Mouse (Mus musculus) forebrain, embryonic 12.5 days (tissue): ENCODE results near the gene Nfil3. TPM values are rescaled to one million over a fixed set of nuclear protein-coding genes. Genes with fewer than 3 reads are reported as not detected.

ENCODE experiments used
- ATAC-seq: fragments of 200-750 bp; cut with Nextera tagmentation; 2 replicates; pipeline ENCODE4 v1.8.0; 2017; ENCODE audit warnings: moderate TSS enrichment; ENCODE audit not compliant: low FRiP score
- H3K27ac ChIP-seq: fragments of 300-500 bp; sonication (generic); 2 replicates; pipeline ENCODE4 v1.5.1; 2016; ENCODE audit warnings: mild to moderate bottlenecking
- H3K27me3 ChIP-seq: fragments of 300-500 bp; sonication (generic); 2 replicates; pipeline ENCODE4 v1.6.1; 2016; ENCODE audit warnings: mild to moderate bottlenecking
- H3K36me3 ChIP-seq: fragments of 300-500 bp; sonication (generic); replicated peaks from 2 replicates; pipeline ENCODE4 v1.6.1; 2016; ENCODE audit warnings: mild to moderate bottlenecking
- H3K4me1 ChIP-seq: fragments of 300-500 bp; sonication (generic); 2 replicates; pipeline ENCODE4 v1.6.1; 2016
- H3K4me2 ChIP-seq: fragments of 300-500 bp; sonication (generic); 2 replicates; pipeline ENCODE4 v1.6.1; 2016; ENCODE audit warnings: mild to moderate bottlenecking, moderate library complexity
- H3K4me3 ChIP-seq: fragments of 300-500 bp; sonication (generic); replicated peaks from 2 replicates; pipeline ENCODE4 v1.5.1; 2016; ENCODE audit warnings: mild to moderate bottlenecking
- H3K9ac ChIP-seq: fragments of 300-500 bp; sonication (generic); 2 replicates; pipeline ENCODE4 v1.6.1; 2016; ENCODE audit warnings: mild to moderate bottlenecking
- H3K9me3 ChIP-seq: fragments of 300-500 bp; sonication (generic); 2 replicates; pipeline ENCODE4 v1.6.1; 2016
- WGBS: fragments of 180-500 bp; shearing (Covaris S2); methylation state at CpG from one replicate; pipeline ENCODE4 v1.1.7; 2016; 5-methylcytosine and 5-hydroxymethylcytosine counted together
- polyA plus RNA-seq: library from polyadenylated mRNA; unstranded; fragments of >200 nt; fragmentation: Nextera tagmentation; extraction: Ambion mirVana; gene quantifications from 2 replicates; pipeline ENCODE4 v1.2.1, GENCODE M21; 2016

Nfil3 gene
- polyA plus RNA-seq, 1 experiment from 2014 or later, result 28.8 TPM

- Histone ChIP-seq H3K36me3 (no peaks in the 10 kb centered on the region), H3K4me2 (peak overlapping the region; percentile 84), H3K27me3 (peaks cover 36% of the 10 kb centered on the region), H3K27ac (peak overlapping the region; percentile 89), H3K4me3 (peak overlapping the region; percentile 82), H3K9ac (peak overlapping the region; percentile 82), H3K4me1 (peaks cover 47% of the 10 kb centered on the region), H3K9me3 (no peaks in the 10 kb centered on the region)
- ATAC-seq, result peak; percentile 66
- WGBS, result under 1% methylated on average over 75 of the region's 77 CpGs
Observed at GRCm38 (mm10) chr13:52980211-52980950, 492 bp downstream of the Nfil3 start.

GRCm38 (mm10) chr13:52979331-52980051 lies 1.4 kb downstream of the Nfil3 start:
- Histone ChIP-seq H3K4me1 (peaks cover 48% of the 10 kb centered on the region), H3K27ac (peak overlapping the region; percentile 89), H3K36me3 (no peaks in the 10 kb centered on the region), H3K9ac (peak overlapping the region; percentile 82), H3K9me3 (no peaks in the 10 kb centered on the region), H3K4me2 (peak overlapping the region; percentile 84), H3K27me3 (peaks cover 44% of the 10 kb centered on the region), H3K4me3 (peak overlapping the region; percentile 82)
- no peak for ATAC-seq
- WGBS, result under 1% methylated on average over 22 of the region's 22 CpGs

DNA sequence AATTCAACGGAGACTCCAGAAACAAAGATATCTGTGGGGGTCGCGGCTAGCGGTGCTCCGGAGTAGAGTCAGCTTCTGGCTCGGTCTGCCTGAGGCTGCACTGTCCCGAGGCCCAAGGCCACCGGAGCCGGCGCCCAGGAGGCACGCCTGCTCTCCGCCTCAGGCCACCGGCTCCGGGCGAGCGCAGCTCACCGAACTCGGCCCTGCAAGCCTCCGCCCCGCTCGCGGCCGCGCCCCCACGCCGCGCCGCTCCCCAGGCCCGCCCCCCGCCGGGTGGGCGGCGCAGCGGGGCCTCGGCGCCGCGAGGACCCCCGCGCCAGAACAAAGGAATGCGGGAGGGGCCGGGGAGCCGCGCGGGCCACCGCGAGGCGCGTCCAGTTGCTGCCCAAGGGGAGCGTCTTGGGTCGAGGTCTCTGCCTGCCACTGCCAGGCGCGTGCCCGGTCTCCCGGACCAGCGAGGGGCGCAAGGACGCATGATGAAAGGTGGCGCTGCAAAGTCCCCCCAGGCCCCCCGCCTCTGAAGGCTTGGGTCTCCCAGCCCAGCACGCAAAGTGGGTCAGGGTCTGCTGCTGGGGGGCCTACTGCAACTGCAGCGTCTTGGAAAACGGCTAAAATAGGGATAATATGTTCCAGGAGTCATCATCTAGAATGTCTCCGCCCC lies 2.4 kb downstream of the Nfil3 start:
- H3K27me3 ChIP-seq, result peaks cover 49% of the 10 kb centered on the region
- WGBS, result 2% methylated on average over 52 of the region's 64 CpGs
- ATAC-seq, result peak; percentile 21; the same call in 1 of the 2 replicates
- H3K4me3 ChIP-seq, result peak overlapping the region; percentile 60
- H3K36me3 ChIP-seq, result no peaks in the 10 kb centered on the region
- peak overlapping the region; percentile 99 for H3K4me2 ChIP-seq
- peak overlapping the region; percentile 85 for H3K9ac ChIP-seq
- peaks cover 48% of the 10 kb centered on the region for H3K4me1 ChIP-seq
- peak overlapping the region; percentile 83 for H3K27ac ChIP-seq
- H3K9me3 ChIP-seq, result no peaks in the 10 kb centered on the region

DNA sequence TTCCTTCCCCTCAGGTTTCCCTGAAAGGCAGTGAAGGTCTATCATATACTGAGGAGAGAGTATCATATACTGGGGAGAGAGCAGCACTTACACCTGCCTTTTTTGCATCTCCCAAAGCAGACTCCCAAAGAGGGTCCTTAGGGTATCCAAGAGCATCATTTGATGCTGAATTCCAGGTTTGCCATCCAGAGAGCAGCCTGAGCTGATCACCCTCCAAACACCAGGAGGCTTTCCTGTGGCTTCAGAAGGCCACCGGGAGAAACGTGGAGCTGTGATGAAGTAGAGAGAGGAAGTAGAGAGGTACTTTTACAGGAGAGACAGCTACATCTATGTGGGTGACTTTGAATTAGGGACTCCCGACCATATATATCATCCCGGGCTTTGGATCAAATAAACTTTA lies 3.1 kb downstream of the Nfil3 start:
- peaks cover 47% of the 10 kb centered on the region for H3K27me3 ChIP-seq
- H3K4me1 ChIP-seq, result peaks cover 48% of the 10 kb centered on the region
- 33% methylated on average over 4 of the region's 4 CpGs for WGBS
- H3K4me3 ChIP-seq, result peak overlapping the region; percentile 60
- no peak for ATAC-seq
- no peaks in the 10 kb centered on the region for H3K9me3 ChIP-seq
- H3K4me2 ChIP-seq, result peak overlapping the region; percentile 99
- H3K36me3 ChIP-seq, result no peaks in the 10 kb centered on the region
- no peak overlapping the region for H3K27ac ChIP-seq
- H3K9ac ChIP-seq, result no peak overlapping the region

GRCm38 (mm10) chr13:52977221-52977609 lies 3.7 kb downstream of the Nfil3 start:
- Histone ChIP-seq H3K27me3 (peaks cover 46% of the 10 kb centered on the region), H3K4me2 (peak overlapping the region; percentile 99), H3K4me1 (peaks cover 47% of the 10 kb centered on the region), H3K4me3 (0 out of 2 replicates have a peak overlapping the region, but pooled peaks have one; percentile 2), H3K9me3 (no peaks in the 10 kb centered on the region), H3K36me3 (no peaks in the 10 kb centered on the region), H3K27ac (no peak overlapping the region), H3K9ac (no peak overlapping the region)
- 64% methylated on average over 9 of the region's 9 CpGs for WGBS
- no peak for ATAC-seq

DNA sequence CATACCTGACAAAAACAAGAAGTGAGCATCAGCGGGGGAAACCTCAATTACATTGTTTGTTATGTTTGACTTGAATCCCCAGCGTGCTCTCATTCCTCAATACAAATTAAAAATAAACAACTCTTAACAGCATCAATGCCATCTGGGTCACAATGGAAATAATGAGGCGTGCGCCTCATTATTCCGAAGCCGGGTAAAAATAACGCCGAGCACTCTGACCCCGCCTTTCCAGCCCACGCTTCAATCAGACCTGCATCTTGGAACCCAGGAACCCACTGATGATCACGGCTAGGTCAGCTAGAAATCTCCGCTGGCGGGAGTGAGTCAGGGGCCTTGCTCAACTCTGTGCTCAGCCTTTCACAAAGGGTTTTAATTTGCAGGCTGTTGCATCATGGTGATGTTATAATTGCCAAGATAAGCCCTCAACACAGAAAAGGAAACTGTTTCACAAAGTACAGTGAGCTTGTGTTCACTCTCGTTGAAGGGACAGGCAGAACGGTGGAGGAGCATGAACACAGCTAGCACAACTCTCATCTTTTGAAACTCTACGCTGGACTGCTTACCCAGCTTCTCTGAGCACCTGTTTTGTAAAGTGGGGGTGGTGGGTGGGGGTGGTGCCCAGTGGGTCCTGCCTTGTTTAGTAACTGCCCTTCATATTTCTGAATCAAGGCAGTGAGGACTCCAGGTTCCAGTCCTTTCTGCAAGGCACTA lies 4.2 kb downstream of the Nfil3 start:
- peaks cover 41% of the 10 kb centered on the region for H3K4me1 ChIP-seq
- no peak for ATAC-seq
- WGBS, result 9% methylated on average over 16 of the region's 16 CpGs
- peak overlapping the region; percentile 9; the same call in 1 of the 2 replicates for H3K4me3 ChIP-seq
- H3K36me3 ChIP-seq, result no peaks in the 10 kb centered on the region
- H3K9me3 ChIP-seq, result no peaks in the 10 kb centered on the region
- H3K27ac ChIP-seq, result no peak overlapping the region
- peak overlapping the region; percentile 18; the same call in 1 of the 2 replicates for H3K9ac ChIP-seq
- H3K4me2 ChIP-seq, result peak overlapping the region; percentile 41
- peaks cover 40% of the 10 kb centered on the region for H3K27me3 ChIP-seq

- ATAC-seq, result no peak
- peaks cover 36% of the 10 kb centered on the region for H3K27me3 ChIP-seq
- 10% methylated on average over 8 of the region's 8 CpGs for WGBS
- no peaks in the 10 kb centered on the region for H3K9me3 ChIP-seq
- no peak overlapping the region for H3K4me3 ChIP-seq
- H3K4me2 ChIP-seq, result peak overlapping the region; percentile 41
- peaks cover 39% of the 10 kb centered on the region for H3K4me1 ChIP-seq
- no peaks in the 10 kb centered on the region for H3K36me3 ChIP-seq
- H3K27ac ChIP-seq, result no peak overlapping the region
- no peak overlapping the region for H3K9ac ChIP-seq
Observed at GRCm38 (mm10) chr13:52976130-52976509, 4.8 kb downstream of the Nfil3 start.

- Histone ChIP-seq H3K27ac (no peak overlapping the region), H3K9ac (no peak overlapping the region), H3K36me3 (no peaks in the 10 kb centered on the region), H3K27me3 (peaks cover 36% of the 10 kb centered on the region), H3K4me3 (no peak overlapping the region), H3K4me2 (no peak overlapping the region), H3K4me1 (peaks cover 39% of the 10 kb centered on the region), H3K9me3 (no peaks in the 10 kb centered on the region)
- no peak for ATAC-seq
- WGBS, result 77% methylated on average over 3 of the region's 3 CpGs
Observed at GRCm38 (mm10) chr13:52974676-52975075, 6.2 kb downstream of the Nfil3 start.

DNA sequence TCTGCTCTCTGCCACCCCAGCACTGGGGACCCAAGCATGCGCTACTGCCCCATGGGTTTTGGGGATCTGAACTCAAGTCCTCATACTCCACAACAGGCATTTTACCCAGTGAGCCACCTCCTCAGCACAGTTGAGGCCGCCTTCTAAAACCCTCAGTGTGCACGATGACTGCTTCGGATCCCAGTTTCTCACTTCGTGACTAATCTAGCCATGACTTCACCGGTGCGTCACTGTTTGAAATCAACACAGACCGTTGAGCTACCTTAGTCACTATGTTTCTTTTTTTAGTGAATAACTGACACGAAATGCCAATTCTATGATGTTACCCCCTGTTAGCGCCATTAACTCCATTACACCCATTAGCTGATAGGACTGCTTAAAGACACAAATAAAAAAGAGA lies 7.4 kb downstream of the Nfil3 start:
- 95% methylated on average over 10 of the region's 10 CpGs for whole genome bisulfite sequencing
- no peak for ATAC-seq

DNA sequence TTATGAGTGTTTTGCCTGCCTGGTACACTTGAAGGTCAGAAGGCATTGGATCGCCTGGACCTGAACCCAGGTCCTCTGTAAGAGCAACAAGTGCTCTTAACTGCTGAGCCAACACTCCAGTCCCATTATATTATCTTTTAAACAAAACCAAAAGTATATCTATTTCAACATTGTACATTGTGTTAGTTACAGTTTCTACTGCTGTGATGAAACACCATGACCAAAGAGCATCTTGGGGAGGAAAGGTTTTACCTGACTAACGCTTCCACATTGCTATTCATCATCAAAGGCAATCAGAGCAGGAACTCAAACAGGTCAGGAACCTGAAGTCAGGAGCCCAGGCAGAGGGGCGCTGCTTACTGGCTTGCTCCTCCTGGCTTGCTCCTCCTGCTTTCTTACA lies 8.2 kb downstream of the Nfil3 start:
- ATAC-seq, result no peak
- no peak overlapping the region for H3K4me2 ChIP-seq
- no peak overlapping the region for H3K27ac ChIP-seq
- no peaks in the 10 kb centered on the region for H3K9me3 ChIP-seq
- H3K9ac ChIP-seq, result no peak overlapping the region
- H3K27me3 ChIP-seq, result peaks cover 27% of the 10 kb centered on the region
- 96% methylated on average over 3 of the region's 3 CpGs for WGBS
- H3K36me3 ChIP-seq, result peaks cover 8% of the 10 kb centered on the region
- peaks cover 24% of the 10 kb centered on the region for H3K4me1 ChIP-seq
- no peak overlapping the region for H3K4me3 ChIP-seq

More for the DNA sequence above, 7.4 kb downstream of the Nfil3 start:
- Histone ChIP-seq H3K36me3 (no peaks in the 10 kb centered on the region; the same call in 1 of the 2 replicates), H3K4me3 (no peak overlapping the region), H3K9me3 (no peaks in the 10 kb centered on the region), H3K27me3 (peaks cover 30% of the 10 kb centered on the region), H3K4me1 (peaks cover 31% of the 10 kb centered on the region), H3K4me2 (no peak overlapping the region), H3K27ac (no peak overlapping the region), H3K9ac (no peak overlapping the region)

GRCm38 (mm10) chr13:52970876-52971275 lies 10.0 kb downstream of the Nfil3 start:
- no peak for ATAC-seq
- Histone ChIP-seq H3K4me1 (peaks cover 6% of the 10 kb centered on the region), H3K27ac (no peak overlapping the region), H3K4me3 (no peak overlapping the region), H3K27me3 (peaks cover 17% of the 10 kb centered on the region), H3K9me3 (no peaks in the 10 kb centered on the region), H3K36me3 (peaks cover 24% of the 10 kb centered on the region), H3K4me2 (no peak overlapping the region), H3K9ac (no peak overlapping the region)
- WGBS, result 89% methylated on average over 6 of the region's 6 CpGs

DNA sequence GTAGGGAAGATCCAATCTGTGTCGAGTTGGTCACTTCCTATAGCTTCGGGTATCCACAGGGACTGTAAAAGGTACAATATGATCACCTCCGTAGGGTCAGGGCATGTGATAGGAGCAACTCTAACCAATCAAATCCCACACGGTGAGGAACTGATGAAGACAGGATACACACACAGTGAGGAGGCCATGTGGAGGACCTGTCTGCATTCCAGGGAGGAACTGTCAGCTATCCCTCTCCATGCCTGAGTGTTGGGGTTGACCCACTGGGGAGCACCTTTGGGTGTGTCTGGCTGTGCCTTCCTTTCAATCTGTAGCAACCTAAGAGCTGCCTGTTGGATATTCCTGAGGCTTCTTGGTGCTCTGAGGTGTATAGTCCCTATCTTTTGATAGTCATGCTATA lies 18.0 kb downstream of the Nfil3 start:
- 90% methylated on average over 4 of the region's 4 CpGs for WGBS
- H3K27me3 ChIP-seq, result no peaks in the 10 kb centered on the region

More for the DNA sequence above, 18.0 kb downstream of the Nfil3 start:
- Histone ChIP-seq H3K9me3 (no peaks in the 10 kb centered on the region), H3K4me1 (no peaks in the 10 kb centered on the region), H3K4me2 (no peak overlapping the region), H3K36me3 (peaks cover 19% of the 10 kb centered on the region), H3K9ac (no peak overlapping the region), H3K27ac (no peak overlapping the region), H3K4me3 (no peak overlapping the region)
- ATAC-seq, result no peak
